In genomic region chr16:76786405-76787155, GRCm38 (mm10) we compare ENCODE assay signal across 9 mouse cellular contexts.
DNase-seq lines count a peak whose midpoint lies in the region; ATAC-seq and TF ChIP-seq lines count a peak whose summit lies in the region.
"Had no signal": no experiment of that assay in that cellular context is flagged by ENCODE, and none has a peak within 500 bp of the region (broad histone marks: within the 10 kb centered on the region; RNA-seq: fewer than 3 reads in every experiment).

No protein-coding gene starts in this region.

- no peak for TF ChIP-seq EP300 in ES-Bruce4 (IDR thresholded peaks at IDR 0.05; ENCODE audit: insufficient read depth, low read depth, low read length)

- peak; percentile 89 for TF ChIP-seq CTCF in ES-Bruce4 (IDR thresholded peaks at IDR 0.05; ENCODE audit: low read depth, low read length)

- H3K4me1 ChIP-seq in kidney, embryonic 16.5 days (ENCODE audit: insufficient read depth, low read length) = no peaks in the 10 kb centered on the region
- H3K4me1 ChIP-seq in ES-Bruce4 (ENCODE audit: control insufficient read depth, insufficient read depth, low read length) = no peaks in the 10 kb centered on the region
- H3K4me1 ChIP-seq: limb, embryonic 15.5 days had no signal

- H3K9ac ChIP-seq in kidney, embryonic 16.5 days (replicated peaks; ENCODE audit: low read length) = no peak overlapping the region
- no peak overlapping the region for H3K9ac ChIP-seq in ES-Bruce4 (ENCODE audit: low read depth, poor library complexity, severe bottlenecking)
- H3K9ac ChIP-seq: limb, embryonic 15.5 days had no signal

- peak; percentile 70 for DNase-seq in kidney, adult 18-20 months
- DNase-seq in cerebellum, adult 11 months = peak; percentile 3
- DNase-seq in gastrocnemius, adult 8-10 months (ENCODE audit: low spot score in 2 of 2) = peak; percentile 66 to 84
- DNase-seq in layer of hippocampus, postnatal 10 days (ENCODE audit: low spot score in 2 of 2) = peak; percentile 19 to 40
- DNase-seq in T-cell, adult 2 months (ENCODE audit: low spot score) = no peak

- H3K4me3 ChIP-seq in kidney, embryonic 16.5 days (ENCODE audit: low read length) = no peak overlapping the region
- H3K4me3 ChIP-seq in ES-Bruce4 (ENCODE audit: low read depth, low read length) = no peak overlapping the region
- H3K4me3 ChIP-seq: limb, embryonic 15.5 days had no signal

- TF ChIP-seq POLR2A in ES-Bruce4 (IDR thresholded peaks at IDR 0.05; ENCODE audit: insufficient read depth, low read length) = no peak

- H3K27me3 ChIP-seq in kidney, embryonic 16.5 days (ENCODE audit: insufficient read depth, low read length) = no peaks in the 10 kb centered on the region
- H3K27me3 ChIP-seq in ES-Bruce4 (ENCODE audit: control insufficient read depth, insufficient read depth, low read length, poor library complexity, severe bottlenecking) = no peaks in the 10 kb centered on the region
- H3K27me3 ChIP-seq: limb, embryonic 15.5 days had no signal

- H3K27ac ChIP-seq in kidney, embryonic 16.5 days (ENCODE audit: low read length) = no peak overlapping the region
- H3K27ac ChIP-seq in ES-Bruce4 (ENCODE audit: insufficient read depth, low read length) = no peak overlapping the region
- H3K27ac ChIP-seq: limb, embryonic 15.5 days had no signal

- 76% methylated on average over 6 of the region's 6 CpGs for WGBS in kidney, embryonic 16.5 days

- no peak overlapping the region for H3K4me2 ChIP-seq in kidney, embryonic 16.5 days (replicated peaks; ENCODE audit: low read depth, low read length)
- H3K4me2 ChIP-seq: limb, embryonic 15.5 days had no signal

- ATAC-seq in kidney, embryonic 16.5 days (ENCODE audit: low FRiP score, low TSS enrichment) = no peak
- peak; percentile 64; the same call in 1 of the 2 replicates for ATAC-seq in neutrophil, adult 5-6 weeks (ENCODE audit: extremely low read depth, insufficient number of reproducible peaks, low FRiP score, poor library complexity, severe bottlenecking)

- H3K9me3 ChIP-seq in kidney, embryonic 16.5 days (ENCODE audit: low read length) = no peaks in the 10 kb centered on the region
- no peaks in the 10 kb centered on the region for H3K9me3 ChIP-seq in ES-Bruce4 (replicated peaks; ENCODE audit: control insufficient read depth, insufficient read depth, low read length, poor library complexity, severe bottlenecking)
- H3K9me3 ChIP-seq: limb, embryonic 15.5 days had no signal

- H3K36me3 ChIP-seq in kidney, embryonic 16.5 days (ENCODE audit: insufficient read depth, low read length) = no peaks in the 10 kb centered on the region
- no peaks in the 10 kb centered on the region for H3K36me3 ChIP-seq in ES-Bruce4 (ENCODE audit: control insufficient read depth, insufficient read depth, low read length, poor library complexity, severe bottlenecking)
- H3K36me3 ChIP-seq: limb, embryonic 15.5 days had no signal
